Mouse (Mus musculus) MEL (cell line): ENCODE measurements around the gene Slc4a3. TPM values are rescaled to one million over a fixed set of nuclear protein-coding genes. Genes with fewer than 3 reads are reported as not detected.

Source experiments
- DNase-seq: peaks from one replicate; pipeline ENCODE4 v3.0.0; 2011; ENCODE audit warnings: low read depth, low spot score
- H3K27ac ChIP-seq: 2 replicates; pipeline ENCODE4 v1.5.1; 2012; ENCODE audit warnings: low read depth, mild to moderate bottlenecking, control low read depth, low read length, moderate library complexity; ENCODE audit not compliant: control insufficient read depth
- H3K27me3 ChIP-seq, 2 experiments: fragments of 150-350 bp in 1 of 2; sonication (generic) in 1 of 2; 2 replicates each; pipeline ENCODE4 v1.6.1; 2012; ENCODE audit warnings: low read length in 2 of 2, mild to moderate bottlenecking in 2 of 2, improper control_type of control experiment in 1 of 2, moderate library complexity in 1 of 2; ENCODE audit not compliant: insufficient read depth in 2 of 2, control insufficient read depth in 1 of 2
- H3K36me3 ChIP-seq, 2 experiments: 2 replicates each; pipeline ENCODE4 v1.6.1; 2012 to 2014; ENCODE audit warnings: low read length in 2 of 2, improper control_type of control experiment in 1 of 2, inconsistent platforms in 1 of 2, mild to moderate bottlenecking in 1 of 2; ENCODE audit not compliant: insufficient read depth in 2 of 2, control insufficient read depth in 1 of 2
- H3K4me1 ChIP-seq, 2 experiments: fragments of 150-350 bp in 1 of 2; sonication (generic) in 1 of 2; 2 replicates each; pipeline ENCODE4 v1.6.1; 2012; ENCODE audit warnings: low read length in 2 of 2, improper control_type of control experiment in 1 of 2, mild to moderate bottlenecking in 1 of 2; ENCODE audit not compliant: insufficient read depth in 2 of 2, control insufficient read depth in 1 of 2
- H3K4me3 ChIP-seq, 2 experiments: fragments of 150-350 bp in 1 of 2; sonication (generic) in 1 of 2; 2 replicates each; pipeline ENCODE4 v1.5.1; 2012; ENCODE audit warnings: low read depth in 2 of 2, low read length in 2 of 2, mild to moderate bottlenecking in 2 of 2, moderate library complexity in 2 of 2, control low read depth in 1 of 2, improper control_type of control experiment in 1 of 2; ENCODE audit not compliant: control insufficient read depth in 1 of 2, insufficient read depth in 1 of 2
- H3K79me2 ChIP-seq: 2 replicates; pipeline ENCODE4 v1.6.1; 2012; ENCODE audit warnings: mild to moderate bottlenecking, low read length, moderate library complexity; ENCODE audit not compliant: control insufficient read depth, poor library complexity, insufficient read depth
- H3K9ac ChIP-seq: 2 replicates; pipeline ENCODE4 v1.6.1; 2012; ENCODE audit warnings: low read depth, mild to moderate bottlenecking, control low read depth, low read length, moderate library complexity; ENCODE audit not compliant: control insufficient read depth, poor library complexity, severe bottlenecking
- H3K9me3 ChIP-seq: fragments of 150-350 bp; sonication (generic); replicated peaks from 2 replicates; pipeline ENCODE4 v1.6.1; 2012; ENCODE audit warnings: mild to moderate bottlenecking, low read length, improper control_type of control experiment, moderate library complexity; ENCODE audit not compliant: insufficient read depth
- CHD1 ChIP-seq: IDR thresholded peaks from 2 replicates; pipeline ENCODE4 v1.6.1; 2012; ENCODE audit warnings: low read depth, mild to moderate bottlenecking, inconsistent platforms, low read length, improper control_type of control experiment
- CHD2 ChIP-seq: IDR thresholded peaks from 2 replicates; pipeline ENCODE4 v1.6.1; 2011; ENCODE audit warnings: low read length, improper control_type of control experiment
- EP300 ChIP-seq, 2 experiments: IDR thresholded peaks; 2 replicates each; pipeline ENCODE4 v1.6.1; 2011; ENCODE audit warnings: improper control_type of control experiment in 2 of 2, low read length in 2 of 2, low read depth in 1 of 2, mild to moderate bottlenecking in 1 of 2
- ETS1 ChIP-seq: IDR thresholded peaks from 2 replicates; pipeline ENCODE4 v1.6.1; 2012; ENCODE audit warnings: low read depth, mild to moderate bottlenecking, inconsistent platforms, low read length, improper control_type of control experiment, moderate library complexity
- GABPA ChIP-seq: IDR thresholded peaks from 2 replicates; pipeline ENCODE4 v1.6.1; 2012; ENCODE audit warnings: low read depth, mild to moderate bottlenecking, inconsistent platforms, low read length, improper control_type of control experiment, moderate library complexity
- HCFC1 ChIP-seq: IDR thresholded peaks from 2 replicates; pipeline ENCODE4 v1.6.1; 2012; ENCODE audit warnings: low read depth, mild to moderate bottlenecking, inconsistent platforms, low read length, improper control_type of control experiment, moderate library complexity
- JUND ChIP-seq: IDR thresholded peaks from 2 replicates; pipeline ENCODE4 v1.6.1; 2011; ENCODE audit warnings: low read depth, mild to moderate bottlenecking, improper control_type of control experiment, low read length
- KAT2A ChIP-seq: conservative IDR thresholded peaks from 2 replicates; pipeline ENCODE4 v1.6.1; 2012; ENCODE audit warnings: low read depth, low read length, improper control_type of control experiment, inconsistent platforms
- MAFK ChIP-seq: IDR thresholded peaks from 2 replicates; pipeline ENCODE4 v1.6.1; 2011; ENCODE audit warnings: low read depth, mild to moderate bottlenecking, low read length, improper control_type of control experiment, borderline replicate concordance
- MAX ChIP-seq: IDR thresholded peaks from 2 replicates; pipeline ENCODE4 v1.6.1; 2011; ENCODE audit warnings: low read length, improper control_type of control experiment
- MAZ ChIP-seq: IDR thresholded peaks from 2 replicates; pipeline ENCODE4 v1.6.1; 2012; ENCODE audit warnings: low read depth, mild to moderate bottlenecking, inconsistent platforms, low read length, improper control_type of control experiment
- MEF2A ChIP-seq: IDR thresholded peaks from 2 replicates; pipeline ENCODE4 v1.6.1; 2014; ENCODE audit warnings: low read depth, mild to moderate bottlenecking, inconsistent platforms, low read length, improper control_type of control experiment; ENCODE audit not compliant: poor library complexity, insufficient replicate concordance, severe bottlenecking; ENCODE audit errors: extremely low read depth
- MXI1 ChIP-seq: IDR thresholded peaks from 2 replicates; pipeline ENCODE4 v1.6.1; 2011; ENCODE audit warnings: mild to moderate bottlenecking, low read depth, low read length, improper control_type of control experiment
- MYB ChIP-seq: IDR thresholded peaks from 2 replicates; pipeline ENCODE4 v1.6.1; 2011; ENCODE audit warnings: mild to moderate bottlenecking, low read depth, low read length, improper control_type of control experiment
- MYC ChIP-seq: IDR thresholded peaks from 2 replicates; pipeline ENCODE4 v1.6.1; 2011; ENCODE audit warnings: low read depth, mild to moderate bottlenecking, low read length, improper control_type of control experiment, moderate library complexity
- NRF1 ChIP-seq: IDR thresholded peaks from 2 replicates; pipeline ENCODE4 v1.6.1; 2014; ENCODE audit warnings: low read depth, mild to moderate bottlenecking, inconsistent platforms, low read length, improper control_type of control experiment, moderate library complexity; ENCODE audit not compliant: poor library complexity, insufficient read depth, severe bottlenecking
- POLR2AphosphoS2 ChIP-seq: IDR thresholded peaks from 2 replicates; pipeline ENCODE4 v1.6.1; 2011; ENCODE audit warnings: low read length, improper control_type of control experiment
- RAD21 ChIP-seq: IDR thresholded peaks from 2 replicates; pipeline ENCODE4 v1.6.1; 2011; ENCODE audit warnings: mild to moderate bottlenecking, low read depth, low read length, improper control_type of control experiment
- RCOR1 ChIP-seq: IDR thresholded peaks from 2 replicates; pipeline ENCODE4 v1.6.1; 2012; ENCODE audit warnings: low read depth, mild to moderate bottlenecking, inconsistent platforms, low read length, improper control_type of control experiment
- SIN3A ChIP-seq: IDR thresholded peaks from 2 replicates; pipeline ENCODE4 v1.6.1; 2012; ENCODE audit warnings: low read length, improper control_type of control experiment, inconsistent platforms
- SMC3 ChIP-seq: IDR thresholded peaks from 2 replicates; pipeline ENCODE4 v1.6.1; 2011; ENCODE audit warnings: low read depth, low read length, improper control_type of control experiment
- TBP ChIP-seq: IDR thresholded peaks from 2 replicates; pipeline ENCODE4 v1.8.0; 2011; ENCODE audit warnings: low read depth, low read length, improper control_type of control experiment
- TCF12 ChIP-seq: IDR thresholded peaks from 2 replicates; pipeline ENCODE4 v1.6.1; 2014; ENCODE audit warnings: low read depth, mild to moderate bottlenecking, inconsistent platforms, low read length, improper control_type of control experiment, moderate library complexity
- USF1 ChIP-seq: IDR thresholded peaks from 2 replicates; pipeline ENCODE4 v1.6.1; 2014; ENCODE audit warnings: low read depth, mild to moderate bottlenecking, inconsistent platforms, low read length, improper control_type of control experiment, moderate library complexity
- ZC3H11A ChIP-seq: IDR thresholded peaks from 2 replicates; pipeline ENCODE4 v1.6.1; 2012; ENCODE audit warnings: low read depth, mild to moderate bottlenecking, inconsistent platforms, low read length, improper control_type of control experiment
- ZKSCAN1 ChIP-seq: IDR thresholded peaks from 2 replicates; pipeline ENCODE4 v1.6.1; 2012; ENCODE audit warnings: low read depth, mild to moderate bottlenecking, inconsistent platforms, low read length, improper control_type of control experiment, moderate library complexity
- ZMIZ1 ChIP-seq: IDR thresholded peaks from 2 replicates; pipeline ENCODE4 v1.6.1; 2012; ENCODE audit warnings: low read depth, mild to moderate bottlenecking, inconsistent platforms, low read length, improper control_type of control experiment, moderate library complexity
- ZNF384 ChIP-seq: IDR thresholded peaks from 2 replicates; pipeline ENCODE4 v1.6.1; 2012; ENCODE audit warnings: low read depth, mild to moderate bottlenecking, inconsistent platforms, low read length, improper control_type of control experiment
- polyA plus RNA-seq, 2 experiments: library from polyadenylated mRNA; stranded (reverse) in 1 of 2; unstranded in 1 of 2; fragments of >175 nt in 1 of 2; fragments of >200 nt in 1 of 2; gene quantifications; 2 replicates each; pipeline versions ENCODE4 v1.2.1 to v1.2.4; 2012; ENCODE audit warnings: low replicate concordance in 2 of 2, low read depth in 1 of 2; ENCODE audit not compliant: insufficient read length in 2 of 2, insufficient read depth in 1 of 2, missing spikeins in 1 of 2
- total RNA-seq: library from RNA; depleted of rRNA; stranded (reverse); fragments of 300-350 nt; gene quantifications from 2 replicates; pipeline ENCODE4 v1.2.3, GENCODE M21; 2012

Slc4a3 gene
- total and polyA plus RNA-seq, 3 experiments: not detected

GRCm38 (mm10) chr1:75555680-75556079 lies 9.6 kb downstream of the Slc4a3 start:
- H3K9me3 ChIP-seq: no peaks in the 10 kb centered on the region
- TF ChIP-seq ETS1 (no peak), TCF12 (no peak), ZC3H11A (no peak), MAX (no peak), KAT2A (no peak), HCFC1 (no peak), MEF2A (no peak), SMC3 (no peak), GABPA (no peak), USF1 (no peak), EP300 (IDR thresholded peaks at IDR 0.05; ENCODE audit: low read depth in 1 of 2, low read length in 2 of 2) (no peak), CHD1 (no peak), MAFK (no peak), CHD2 (no peak), MAZ (no peak)
- H3K27me3 ChIP-seq: no peaks in the 10 kb centered on the region
- H3K4me1 ChIP-seq: no peaks in the 10 kb centered on the region
- H3K27ac ChIP-seq: no peak overlapping the region
- H3K79me2 ChIP-seq: no peaks in the 10 kb centered on the region
- H3K4me3 ChIP-seq: no peak overlapping the region
- H3K36me3 ChIP-seq: no peaks in the 10 kb centered on the region
- no peak overlapping the region for H3K9ac ChIP-seq
- no peak for DNase-seq

DNA sequence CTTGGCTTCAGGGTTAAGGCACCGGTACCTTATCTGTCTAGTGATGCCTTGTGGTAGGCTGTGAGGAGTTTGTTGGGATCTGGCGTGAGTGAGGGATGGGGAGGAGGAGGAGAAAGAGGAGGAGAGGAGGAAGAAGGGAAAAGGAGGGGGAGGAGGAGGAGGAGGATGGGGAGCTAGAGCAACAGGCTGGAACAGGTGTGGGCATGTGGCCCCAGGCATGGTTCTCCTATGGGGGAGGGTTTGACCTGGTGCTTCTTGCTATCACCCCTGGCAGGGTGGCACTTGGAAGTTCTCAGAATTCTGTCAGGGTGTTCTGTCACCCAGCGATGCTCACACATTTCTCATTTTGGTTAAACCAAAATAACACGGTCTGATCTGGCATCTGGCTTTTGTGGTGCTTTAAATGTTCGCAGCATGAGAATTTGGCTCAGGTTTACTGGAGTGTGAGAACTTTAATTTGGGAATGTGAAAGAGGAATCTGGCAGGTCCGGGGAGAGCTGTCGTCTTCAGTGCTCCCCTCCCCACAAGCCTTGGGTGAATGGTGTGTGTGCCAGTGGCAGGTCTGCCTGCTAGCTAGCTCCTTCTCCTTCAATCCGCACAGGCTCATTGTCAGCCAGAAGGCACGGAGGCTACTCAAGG lies 10.2 kb downstream of the Slc4a3 start:
- Histone ChIP-seq H3K4me1 (no peaks in the 10 kb centered on the region), H3K9ac (no peak overlapping the region), H3K27me3 (no peaks in the 10 kb centered on the region)

More for the DNA sequence above, 10.2 kb downstream of the Slc4a3 start:
- no peak for DNase-seq
- Histone ChIP-seq H3K79me2 (no peaks in the 10 kb centered on the region), H3K27ac (no peak overlapping the region), H3K9me3 (no peaks in the 10 kb centered on the region), H3K36me3 (no peaks in the 10 kb centered on the region), H3K4me3 (no peak overlapping the region)
- no peak for TF ChIP-seq RAD21
- no peak for TF ChIP-seq RCOR1
- no peak for TF ChIP-seq JUND
- no peak for TF ChIP-seq CHD2
- no peak for TF ChIP-seq ZKSCAN1
- TF ChIP-seq TBP: no peak
- TF ChIP-seq MXI1: no peak
- no peak for TF ChIP-seq SIN3A
- TF ChIP-seq MYC: no peak
- TF ChIP-seq MEF2A: no peak
- no peak for TF ChIP-seq MAZ
- no peak for TF ChIP-seq POLR2AphosphoS2
- TF ChIP-seq ZMIZ1: no peak
- TF ChIP-seq NRF1: no peak
- no peak for TF ChIP-seq ZNF384
- TF ChIP-seq USF1: no peak
- no peak for TF ChIP-seq MAX
- no peak for TF ChIP-seq SMC3
- no peak for TF ChIP-seq MYB
